Mouse (Mus musculus) left cerebral cortex, adult 18-20 months (tissue): ENCODE measurements around the gene Stil. TPM values are rescaled to one million over a fixed set of nuclear protein-coding genes. Genes with fewer than 3 reads are reported as not detected.

Experiments used
- DNase-seq, 2 experiments: peaks; one replicate each; pipeline ENCODE4 v3.0.0; 2021 to 2022; ENCODE audit warnings: low spot score in 2 of 2, mixed read lengths in 1 of 2
- total RNA-seq, 2 experiments: library from RNA; stranded (reverse); gene quantifications; 2 replicates each; pipeline ENCODE4 v1.2.3; 2021

Stil gene
- total RNA-seq, 2 experiments from 2014 or later: 0.59 to 0.63 TPM

GRCm38 (mm10) chr4:115078892-115079820, 79.2 kb downstream of the Stil start:
- DNase-seq: no peak

- no peak for DNase-seq
These were observed 79.9 kb downstream of the Stil start for GRCm38 (mm10) chr4:115079821-115080349.

DNA sequence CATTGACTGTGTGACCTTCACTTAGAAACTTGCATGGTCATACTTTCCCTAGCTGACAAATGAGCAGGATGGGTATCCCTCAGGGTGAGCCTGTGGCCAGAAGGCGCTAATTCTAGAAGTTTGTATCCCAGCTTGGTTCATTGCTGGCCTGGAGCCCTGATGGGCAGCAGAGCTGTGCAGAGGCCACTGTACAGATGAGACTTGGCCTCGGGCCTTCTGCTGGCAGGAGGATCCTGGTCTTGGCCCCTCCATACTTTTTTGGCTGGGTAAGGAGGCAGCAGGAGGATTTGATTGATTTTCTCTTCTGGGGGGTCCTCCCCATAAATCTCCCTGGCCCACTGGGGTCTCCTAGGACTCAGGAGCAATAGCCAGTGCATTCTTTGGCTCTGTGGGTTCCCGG, 83.1 kb downstream of the Stil start:
- no peak for DNase-seq

DNA sequence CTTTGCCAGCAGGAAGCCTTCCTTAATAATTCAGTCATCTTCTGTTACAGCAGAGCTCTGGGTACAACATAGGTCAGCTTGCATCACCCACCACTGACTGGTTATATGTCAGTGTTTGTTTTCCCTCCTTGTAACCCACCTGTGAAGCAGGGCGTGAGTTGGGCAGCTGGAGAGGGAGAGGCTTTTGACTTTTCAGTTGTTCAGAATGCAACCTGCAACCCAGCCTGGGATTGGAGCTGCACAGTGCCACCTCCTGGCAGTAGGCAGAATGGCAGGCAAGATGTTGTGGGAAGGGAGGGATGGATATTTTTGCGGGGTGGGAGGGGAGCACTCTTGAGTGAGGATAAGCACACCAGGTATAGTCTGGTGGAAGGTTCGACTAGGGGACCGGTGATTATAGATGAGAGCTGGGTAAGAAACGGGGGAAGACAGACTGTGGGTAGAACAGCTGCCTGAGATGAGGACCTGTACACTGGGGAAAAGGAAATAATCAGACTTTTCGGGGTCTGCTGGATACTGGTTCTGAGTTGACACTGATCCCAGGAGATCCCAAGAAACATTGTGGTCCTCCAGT, 85.7 kb downstream of the Stil start:
- DNase-seq: peak; percentile 60 to 62

- no peak for DNase-seq
These were observed 86.3 kb downstream of the Stil start for GRCm38 (mm10) chr4:115086257-115086656.

DNA sequence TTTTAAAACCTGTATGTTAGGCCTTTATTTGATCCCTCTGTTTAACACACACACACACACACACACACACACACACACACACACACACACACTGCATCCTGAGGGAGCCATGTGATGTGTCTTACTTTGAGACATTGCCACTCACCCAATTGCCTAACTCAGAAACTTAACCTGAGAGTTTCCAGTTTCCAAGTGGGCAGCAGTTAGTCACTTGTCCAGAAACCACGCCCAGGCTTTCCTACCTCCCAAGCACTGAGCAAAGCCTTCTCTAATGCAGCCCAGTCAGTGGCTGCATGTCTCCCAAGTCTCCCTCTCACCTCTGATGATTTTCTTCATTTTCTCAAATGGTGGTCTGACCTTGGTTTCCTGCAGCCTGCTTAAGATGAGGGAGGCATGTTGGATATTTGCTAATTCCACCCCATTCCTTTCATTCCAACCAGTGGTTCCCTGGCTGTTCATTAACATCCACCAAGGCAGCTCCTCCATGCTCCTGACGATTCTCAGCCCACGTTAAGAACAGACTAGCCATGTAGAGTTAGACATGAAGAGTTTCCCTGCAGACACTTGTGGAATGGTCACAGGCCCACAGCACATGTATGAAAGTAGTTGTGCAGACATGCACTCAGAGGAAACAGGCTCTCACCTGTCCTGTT, 86.9 kb downstream of the Stil start:
- DNase-seq: no peak

DNA sequence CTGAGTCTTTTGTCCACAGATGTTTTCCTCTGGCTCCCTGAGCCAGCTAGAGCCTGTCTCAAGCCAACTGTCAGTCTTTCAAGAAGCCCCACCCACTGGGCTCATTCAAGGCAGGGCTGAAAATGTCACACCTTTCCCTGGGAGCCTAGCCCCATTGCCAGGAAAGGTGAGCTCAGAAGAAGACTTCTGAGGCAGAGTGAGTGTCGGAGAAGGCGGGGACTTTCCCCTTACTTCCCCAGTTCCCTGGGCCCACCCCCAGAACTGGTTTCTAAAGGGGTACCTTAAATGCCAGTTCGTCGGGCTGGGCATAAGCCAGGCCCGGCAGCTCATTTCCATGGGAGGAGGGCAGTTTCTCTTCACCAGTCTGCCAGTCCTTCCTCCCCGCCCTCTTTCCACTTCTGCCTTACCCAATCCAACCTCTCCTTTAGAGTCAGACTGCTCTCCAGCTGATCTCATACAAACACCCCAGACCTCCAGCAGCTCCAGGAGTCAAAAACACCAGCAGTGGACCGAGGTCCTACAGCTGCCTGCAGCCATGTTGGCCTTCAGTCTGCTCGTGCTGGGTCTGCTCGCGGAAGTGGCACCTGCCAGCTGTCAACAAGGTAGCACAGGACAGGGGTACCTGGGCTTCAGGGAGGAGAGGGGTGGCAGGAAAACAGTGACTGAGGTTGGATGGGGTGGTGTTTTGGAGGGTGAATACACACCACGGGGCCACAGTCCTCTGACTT, 88.8 kb downstream of the Stil start, which contains the start of gene Pdzk1ip1:
Pdzk1ip1 (plus strand) TSS at position 98 of the 728 bp plus-strand sequence.
- no peak for DNase-seq

DNA sequence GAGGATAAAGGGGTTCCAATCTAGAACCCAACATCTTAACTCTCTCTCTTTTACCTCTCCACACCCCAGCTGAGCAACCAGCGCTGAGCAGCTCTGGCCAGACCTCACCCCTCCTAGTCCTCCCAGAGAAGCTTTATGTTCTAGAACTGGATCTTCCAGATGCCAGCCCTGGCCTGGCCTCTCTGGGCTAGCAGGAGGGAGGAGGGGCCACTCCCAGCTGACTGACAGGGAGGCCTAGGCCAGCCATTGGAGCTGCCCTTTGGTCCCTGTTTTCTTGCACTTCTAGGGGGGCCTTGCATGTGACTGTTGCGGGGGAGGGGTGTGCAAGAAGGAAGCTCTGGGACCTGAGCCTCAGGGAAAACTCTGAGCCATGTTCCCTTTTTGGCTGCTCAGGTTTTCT, 90.6 kb downstream of the Stil start:
- DNase-seq: no peak

DNA sequence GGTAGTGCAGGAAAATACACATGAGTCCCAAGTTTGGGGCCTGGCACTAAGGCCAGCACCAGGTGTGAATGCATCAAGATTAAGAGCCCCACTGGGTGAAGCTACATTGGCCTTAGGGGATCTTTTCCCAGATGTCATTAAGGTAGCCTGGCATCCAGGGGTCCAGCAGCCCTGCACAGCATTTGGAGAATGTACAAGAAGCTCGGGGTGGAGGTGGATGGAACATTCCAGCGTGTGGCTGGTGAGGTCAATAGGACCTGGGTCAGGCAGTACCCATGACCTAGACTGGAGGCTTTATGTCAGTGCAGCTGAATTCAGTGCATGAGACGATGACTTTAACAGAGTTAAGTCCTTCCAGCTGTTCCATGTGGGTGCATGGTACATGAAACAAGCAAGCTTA, 91.8 kb downstream of the Stil start:
- no peak for DNase-seq

Other genes with a start within 250 kb of the Stil start
- not detected for gene Gm12830, start 178.4 kb upstream of the Stil start, total RNA-seq
- gene Foxd2, start 91.3 kb upstream of the Stil start, total RNA-seq: under 1 TPM; 0.58 to 0.91 TPM
- gene Foxe3, start 74.1 kb upstream of the Stil start, total RNA-seq: not detected
- 10 to 100 TPM; 68.2 to 79.4 TPM for gene Cmpk1, start 12.9 kb upstream of the Stil start, total RNA-seq
- gene Tal1, start 56.3 kb downstream of the Stil start, total RNA-seq: 1 to 10 TPM; 1.3 to 1.4 TPM
- under 1 TPM; 0.42 to 0.93 TPM for gene Pdzk1ip1, start 88.5 kb downstream of the Stil start, total RNA-seq
- 10 to 100 TPM; 16.8 to 17.1 TPM for gene Cyp4x1, start 134.1 kb downstream of the Stil start, total RNA-seq
- gene Cyp4a29, start 241.9 kb downstream of the Stil start, total RNA-seq: not detected